Mouse (Mus musculus) spleen, postnatal 4 days (tissue): ENCODE measurements around the gene H2-Eb2.

Experiments used
- DNase-seq, 2 experiments: peaks; one replicate each; pipeline ENCODE4 v3.0.0; 2022; ENCODE audit warnings: low spot score in 2 of 2

H2-Eb2 gene

DNA sequence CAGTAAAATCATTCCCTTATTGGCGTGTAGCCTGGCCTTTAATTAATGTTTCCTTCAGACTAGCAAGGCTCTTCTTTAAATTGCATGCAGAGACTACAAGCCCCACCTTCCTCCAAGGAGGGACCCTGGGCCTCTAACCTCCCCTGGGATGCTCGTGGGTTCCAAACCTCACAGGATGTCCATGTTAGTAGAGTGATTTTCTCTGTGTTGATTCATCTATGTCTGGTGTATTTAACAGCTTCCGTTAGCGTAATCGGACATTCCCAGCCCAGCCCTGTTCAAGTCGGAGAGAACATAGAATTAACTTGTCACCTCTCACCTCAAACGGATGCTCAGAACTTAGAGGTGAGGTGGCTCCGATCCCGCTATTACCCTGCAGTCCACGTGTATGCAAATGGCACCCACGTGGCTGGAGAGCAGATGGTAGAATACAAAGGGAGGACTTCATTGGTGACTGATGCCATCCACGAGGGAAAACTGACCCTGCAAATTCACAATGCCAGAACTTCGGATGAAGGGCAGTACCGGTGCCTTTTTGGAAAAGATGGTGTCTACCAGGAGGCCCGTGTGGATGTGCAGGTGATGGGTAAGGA, 37.6 kb downstream of the H2-Eb2 start:
- DNase-seq, result no peak

DNA sequence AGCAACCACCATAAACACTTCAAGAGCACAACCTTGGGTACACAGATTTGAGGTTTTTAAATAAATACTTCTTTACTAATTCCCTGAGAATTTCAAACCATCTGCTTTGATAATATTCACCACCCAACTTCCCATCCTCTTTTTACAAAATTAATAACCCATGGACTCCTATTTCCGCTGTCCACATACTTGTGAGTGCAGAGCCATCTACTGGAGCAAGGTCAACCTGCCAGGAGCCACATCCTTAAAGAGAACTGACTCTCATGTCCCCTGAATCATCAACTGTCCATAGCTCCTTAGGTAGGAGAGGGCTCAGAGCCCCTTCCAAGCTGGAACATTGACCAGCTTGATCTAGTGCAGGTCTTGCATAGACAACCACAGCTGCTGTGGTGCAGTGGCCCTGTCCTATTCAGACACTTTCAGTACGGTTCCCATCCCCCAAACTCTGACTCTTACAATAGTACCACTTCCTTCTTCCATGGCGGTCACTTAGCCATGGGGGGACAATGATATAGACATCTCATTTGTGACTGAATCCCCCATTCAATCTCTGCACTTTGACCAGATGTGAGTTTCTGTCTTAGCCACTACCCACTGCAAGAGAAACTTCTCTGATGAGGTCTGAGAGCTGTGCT, 38.3 kb downstream of the H2-Eb2 start:
- no peak for DNase-seq

DNA sequence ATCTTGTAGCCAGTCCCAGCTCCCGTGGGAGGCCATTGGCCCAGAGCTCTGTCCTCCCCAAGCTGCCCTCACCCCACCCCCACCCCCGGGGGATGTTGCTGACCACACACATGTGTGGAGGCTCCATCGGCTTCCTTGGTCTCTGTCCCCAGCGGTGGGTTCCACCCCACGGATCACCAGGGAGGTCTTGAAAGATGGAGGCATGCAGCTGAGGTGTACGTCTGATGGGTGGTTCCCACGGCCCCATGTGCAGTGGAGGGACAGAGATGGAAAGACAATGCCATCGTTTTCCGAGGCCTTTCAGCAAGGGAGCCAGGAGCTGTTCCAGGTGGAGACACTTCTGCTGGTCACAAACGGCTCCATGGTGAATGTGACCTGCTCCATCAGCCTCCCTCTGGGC, 39.6 kb downstream of the H2-Eb2 start:
- DNase-seq, result no peak

DNA sequence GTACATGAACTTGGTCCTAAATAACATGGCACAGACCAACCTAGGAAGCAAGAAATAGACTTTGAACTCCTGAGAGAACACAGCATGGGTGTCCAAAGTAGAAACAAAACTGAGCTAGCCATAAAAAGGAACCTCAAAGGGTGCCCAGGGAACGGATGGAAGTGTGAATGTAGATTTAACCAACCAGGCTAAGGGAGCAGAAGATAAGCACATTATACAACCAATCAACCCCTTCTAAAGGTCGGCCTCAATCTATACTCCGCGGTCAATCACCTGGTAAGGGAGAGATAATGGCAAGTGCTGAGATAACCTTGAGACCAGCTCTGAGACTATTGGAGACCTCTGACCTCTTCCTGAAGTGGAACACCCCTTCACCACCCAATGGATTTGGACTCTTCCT, 45.1 kb downstream of the H2-Eb2 start:
- DNase-seq, result no peak

DNA sequence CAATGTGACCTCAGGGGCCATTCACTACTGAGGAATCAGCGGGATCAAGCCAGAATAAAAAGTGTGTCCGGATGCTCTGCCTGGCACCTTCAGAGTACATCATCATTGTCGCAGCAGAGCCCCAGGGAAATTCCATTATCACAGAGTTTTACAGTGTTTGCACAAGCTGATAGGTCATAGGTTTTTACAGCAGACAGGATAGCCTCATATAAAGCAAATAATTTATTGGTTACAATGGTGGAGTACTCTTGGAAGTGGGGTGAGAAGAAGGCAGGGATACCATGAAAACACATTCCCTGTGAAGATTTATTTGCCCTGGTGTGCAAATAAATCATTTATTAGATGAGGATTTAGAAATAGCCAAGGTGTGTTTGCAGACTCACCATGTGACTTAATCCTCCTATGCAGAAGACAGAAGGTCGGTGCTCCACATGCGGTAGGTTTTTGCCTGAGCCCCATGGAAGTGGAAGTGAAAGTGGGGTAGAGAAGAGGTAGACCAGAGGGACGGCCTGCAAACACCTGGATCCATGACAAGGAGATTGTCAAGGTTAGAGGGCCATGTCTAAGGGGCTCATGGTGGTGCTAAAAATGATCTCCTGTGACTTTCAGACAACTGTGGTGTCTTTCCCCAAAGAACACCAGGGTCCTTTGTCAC, 47.7 kb downstream of the H2-Eb2 start:
- no peak for DNase-seq

DNA sequence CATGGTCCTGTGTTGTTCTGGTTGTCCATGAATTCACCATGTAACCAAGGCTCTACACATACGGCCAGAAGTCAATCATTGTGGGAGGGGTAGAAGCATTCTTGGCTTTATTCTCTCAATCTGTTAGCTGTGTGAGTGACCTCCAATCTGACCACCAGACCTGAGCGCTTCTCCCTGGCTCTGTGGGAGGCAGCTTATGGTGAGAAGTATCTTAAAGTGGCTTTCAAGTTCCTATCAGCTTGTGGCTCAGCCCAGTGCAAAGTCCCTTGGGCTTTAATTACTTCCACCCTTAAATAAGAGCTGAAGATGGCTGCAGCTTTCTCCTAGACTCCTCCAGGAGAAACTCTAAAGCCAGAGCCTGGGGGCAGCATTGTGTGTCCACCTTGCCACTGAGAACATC, 51.4 kb downstream of the H2-Eb2 start, which contains the start of gene Btnl1:
Gene Btnl1 (plus strand): TSS at position 286 of the 400 bp plus-strand sequence.
- DNase-seq, result no peak

DNA sequence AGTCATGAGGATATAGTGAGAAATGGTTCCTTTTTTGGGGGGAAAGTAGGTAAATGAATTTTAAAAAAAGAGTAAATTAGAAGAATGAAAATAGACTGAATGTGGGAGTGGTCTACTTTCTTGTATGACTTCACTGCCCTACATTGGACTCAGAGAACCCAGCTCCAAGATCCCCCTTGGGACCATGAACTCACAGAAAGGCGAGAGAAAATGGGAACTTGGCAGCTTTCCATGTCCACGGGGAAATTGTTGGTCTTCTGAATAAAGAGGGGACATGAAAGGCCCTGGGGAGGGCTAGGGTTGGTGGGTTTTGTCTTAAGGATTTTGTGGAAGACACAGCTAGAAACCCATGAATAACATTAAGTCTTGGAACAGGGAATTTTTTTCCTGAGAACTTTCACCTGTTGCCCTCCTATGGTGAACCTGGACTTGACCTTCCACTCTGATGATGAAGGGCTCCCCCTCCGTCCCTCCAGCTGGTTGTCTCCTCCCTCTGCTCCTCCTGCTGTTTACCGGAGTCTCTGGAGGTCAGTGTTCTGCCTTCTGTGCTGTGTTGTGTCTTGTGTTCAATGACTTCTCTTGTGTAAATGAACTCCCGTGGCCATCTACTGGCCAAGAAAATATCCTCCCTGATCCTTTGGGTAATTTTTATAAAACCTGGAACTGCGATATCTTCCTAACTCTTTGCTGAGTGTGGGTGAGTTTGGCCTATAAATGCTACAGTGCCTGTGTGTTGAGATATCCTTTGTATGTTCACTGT, 52.2 kb downstream of the H2-Eb2 start:
- DNase-seq, result no peak

DNA sequence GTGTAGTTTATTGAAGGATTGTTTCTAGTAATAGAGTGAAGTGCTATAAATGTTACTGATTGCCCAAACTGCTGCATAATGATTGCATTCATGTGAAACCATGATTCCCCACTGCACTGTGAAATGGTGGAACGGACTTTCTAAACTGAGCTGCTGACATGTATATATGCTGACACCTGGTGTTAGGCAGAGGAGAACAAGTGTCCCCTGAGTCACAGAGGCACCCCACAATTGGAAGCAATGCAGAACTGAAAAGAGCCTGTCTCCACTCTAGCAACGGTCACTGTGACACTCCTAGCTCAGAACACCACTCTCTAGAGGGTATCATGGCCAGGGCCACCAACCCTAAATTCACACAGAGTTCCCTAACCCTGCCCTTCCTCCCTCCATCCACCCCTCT, 53.3 kb downstream of the H2-Eb2 start:
- DNase-seq, result peak in 1 of 2 experiments; percentile 24

DNA sequence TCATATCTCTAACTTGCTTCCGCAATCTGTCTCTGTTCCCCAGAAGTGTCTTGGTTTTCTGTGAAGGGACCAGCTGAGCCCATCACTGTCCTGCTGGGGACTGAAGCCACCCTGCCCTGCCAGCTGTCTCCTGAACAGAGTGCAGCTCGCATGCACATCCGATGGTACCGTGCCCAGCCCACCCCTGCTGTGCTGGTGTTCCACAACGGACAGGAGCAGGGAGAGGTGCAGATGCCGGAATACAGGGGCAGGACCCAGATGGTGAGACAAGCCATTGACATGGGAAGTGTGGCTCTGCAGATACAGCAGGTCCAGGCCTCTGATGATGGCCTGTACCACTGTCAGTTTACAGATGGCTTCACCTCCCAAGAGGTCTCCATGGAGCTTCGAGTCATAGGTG, 54.0 kb downstream of the H2-Eb2 start:
- no peak for DNase-seq

DNA sequence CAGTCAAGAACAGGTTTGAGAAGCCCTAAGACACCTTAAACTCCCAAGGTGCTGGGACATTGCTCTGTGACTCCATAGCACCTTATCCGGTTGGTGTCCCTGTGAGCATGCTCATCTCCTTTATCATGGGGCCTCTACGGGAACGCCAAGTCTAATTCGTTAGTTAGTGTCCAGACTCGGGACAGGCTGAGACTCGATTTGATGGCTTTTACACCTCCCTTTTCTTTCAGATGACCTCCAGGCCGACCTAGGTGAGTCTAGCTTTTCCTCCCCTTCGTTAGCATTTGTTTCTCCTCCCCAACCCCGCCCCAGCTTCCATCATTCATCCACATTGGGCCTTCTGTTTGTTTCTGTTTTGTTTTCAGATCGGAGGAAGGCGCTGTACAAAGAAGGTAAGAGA, 56.4 kb downstream of the H2-Eb2 start:
- no peak for DNase-seq

DNA sequence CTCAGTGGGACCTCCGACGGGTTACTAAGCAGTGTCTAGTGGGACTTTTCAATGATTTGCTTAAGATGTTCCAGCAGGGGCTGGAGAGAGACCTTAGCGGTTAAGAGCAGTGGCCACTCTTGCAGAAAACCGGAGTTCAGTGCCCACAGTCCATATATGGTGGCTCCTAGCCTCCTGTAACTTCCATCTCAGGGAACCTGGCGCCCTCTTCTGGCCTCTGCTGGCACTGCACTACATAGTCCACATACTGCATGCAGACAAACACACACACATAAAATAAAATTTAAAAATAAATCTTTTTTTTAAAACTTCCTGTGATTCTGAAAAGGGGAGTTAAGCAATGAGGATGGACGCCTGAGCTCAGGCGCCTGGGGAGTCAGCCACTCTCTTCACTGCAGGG, 57.7 kb downstream of the H2-Eb2 start:
- DNase-seq, result peak; percentile 55 to 81

DNA sequence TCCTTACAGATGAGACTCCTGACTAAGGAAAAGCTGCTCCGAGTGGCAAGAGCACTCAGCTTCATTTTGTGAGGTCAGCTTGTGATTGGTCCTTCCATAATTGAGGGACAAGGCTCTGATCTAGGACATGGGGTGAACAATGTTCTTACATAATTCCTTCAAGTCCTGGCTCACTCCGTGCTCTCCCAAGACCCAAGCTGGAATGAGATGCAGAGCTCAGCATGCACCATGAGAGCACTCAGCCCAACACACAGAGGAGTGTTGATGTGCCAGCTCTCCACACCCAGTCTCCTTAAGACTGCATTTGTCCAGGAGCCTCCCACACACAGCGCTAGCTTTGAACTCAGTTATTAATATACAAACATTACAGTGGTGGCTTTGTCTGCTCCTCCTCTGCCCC, 59.2 kb downstream of the H2-Eb2 start:
- DNase-seq, result no peak

DNA sequence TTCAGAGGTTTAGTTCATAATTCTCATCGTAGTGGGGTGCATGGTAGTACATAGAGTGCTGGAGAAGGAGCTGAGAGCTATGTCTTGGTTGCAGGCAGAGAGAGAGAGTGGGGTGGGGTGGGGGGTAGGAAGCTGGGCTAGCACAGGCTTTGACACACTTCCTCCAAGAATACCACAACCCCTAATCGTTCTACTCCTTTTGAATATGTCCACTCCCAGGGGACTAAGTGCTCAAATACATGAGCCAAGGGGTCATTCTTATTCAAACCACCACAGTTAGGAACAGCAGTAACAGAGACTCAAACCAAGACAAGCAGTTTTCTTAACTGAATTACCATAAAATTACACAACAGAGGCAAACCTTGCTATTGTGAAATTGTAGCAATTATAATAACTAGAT, 61.2 kb downstream of the H2-Eb2 start:
- DNase-seq, result no peak

DNA sequence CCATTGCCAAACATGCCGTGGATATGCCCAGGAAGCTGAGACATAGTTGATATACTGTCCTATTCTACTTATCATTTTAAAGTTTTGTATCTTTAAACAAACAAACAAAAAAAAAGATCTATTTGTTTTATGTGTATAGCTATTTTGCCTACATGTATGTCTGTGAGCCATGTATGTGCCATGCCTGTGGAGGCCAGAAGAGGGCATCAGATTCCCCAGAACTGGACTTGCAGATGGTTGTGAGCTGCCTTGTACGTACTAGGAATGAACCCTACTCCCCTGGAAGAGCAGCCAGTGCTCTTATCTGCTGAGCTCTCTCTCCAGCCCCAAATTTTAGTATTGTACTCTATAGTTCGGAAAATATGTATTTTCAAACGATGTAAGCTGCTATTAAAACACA, 63.0 kb downstream of the H2-Eb2 start:
- peak in 1 of 2 experiments; percentile 31 for DNase-seq
